Mouse (Mus musculus) limb, embryonic 14.5 days (tissue): ENCODE measurements around the gene Layn. TPM values are rescaled to one million over a fixed set of nuclear protein-coding genes. Genes with fewer than 3 reads are reported as not detected.

Experiments
- ATAC-seq: fragments of 200-750 bp; cut with Nextera tagmentation; 2 replicates; pipeline ENCODE4 v1.8.0; 2017; ENCODE audit warnings: low read depth, moderate number of reproducible peaks, moderate TSS enrichment; ENCODE audit not compliant: low FRiP score
- DNase-seq: peaks from one replicate; pipeline ENCODE4 v3.0.0-alpha.2; 2015; ENCODE audit warnings: low spot score
- H3K27ac ChIP-seq: fragments of 300-500 bp; sonication (generic); replicated peaks from 2 replicates; pipeline ENCODE4 v1.5.1; 2014; ENCODE audit warnings: low read depth, mild to moderate bottlenecking, low read length, moderate library complexity, mixed read lengths
- H3K27me3 ChIP-seq: fragments of 300-500 bp; sonication (generic); 2 replicates; pipeline ENCODE4 v1.6.1; 2014; ENCODE audit warnings: low read length, mixed read lengths; ENCODE audit not compliant: control insufficient read depth, insufficient read depth
- H3K36me3 ChIP-seq: fragments of 300-500 bp; sonication (generic); 2 replicates; pipeline ENCODE4 v1.6.1; 2014; ENCODE audit warnings: mild to moderate bottlenecking, low read length, moderate library complexity, mixed read lengths; ENCODE audit not compliant: control insufficient read depth, insufficient read depth
- H3K4me1 ChIP-seq: fragments of 300-500 bp; sonication (generic); 2 replicates; pipeline ENCODE4 v1.6.1; 2014; ENCODE audit warnings: antibody characterized with exemption, low read length, mixed read lengths; ENCODE audit not compliant: control insufficient read depth, insufficient read depth
- H3K4me2 ChIP-seq: fragments of 300-500 bp; sonication (generic); replicated peaks from 2 replicates; pipeline ENCODE4 v1.6.1; 2014; ENCODE audit warnings: low read depth, mild to moderate bottlenecking, low read length, moderate library complexity; ENCODE audit not compliant: severe bottlenecking
- H3K4me3 ChIP-seq: fragments of 300-500 bp; sonication (generic); replicated peaks from 2 replicates; pipeline ENCODE4 v1.5.1; 2014; ENCODE audit warnings: low read length
- H3K9ac ChIP-seq: fragments of 300-500 bp; sonication (generic); 2 replicates; pipeline ENCODE4 v1.6.1; 2014; ENCODE audit warnings: mild to moderate bottlenecking, low read depth, low read length, moderate library complexity; ENCODE audit not compliant: severe bottlenecking
- H3K9me3 ChIP-seq: fragments of 300-500 bp; sonication (generic); 2 replicates; pipeline ENCODE4 v1.6.1; 2016; ENCODE audit warnings: low read length; ENCODE audit not compliant: control insufficient read depth
- POLR2A ChIP-seq: fragments of 200-500 bp; IDR thresholded peaks from 2 replicates; pipeline ENCODE4 v1.8.0; 2012; ENCODE audit warnings: inconsistent platforms, mild to moderate bottlenecking, moderate library complexity, borderline replicate concordance; ENCODE audit not compliant: insufficient read depth, insufficient read length; ENCODE audit errors: extremely low read depth
- WGBS: fragments of 180-500 bp; shearing (Covaris S2); extraction: QIAGEN DNeasy Blood & Tissue Kit; methylation state at CpG from one replicate; pipeline ENCODE4 v1.1.7; 2014; 5-methylcytosine and 5-hydroxymethylcytosine counted together
- polyA plus RNA-seq, 2 experiments: library from polyadenylated mRNA; depleted of rRNA in 1 of 2; stranded (reverse) in 1 of 2; unstranded in 1 of 2; fragments of >200 nt; fragmentation: Nextera tagmentation in 1 of 2; extraction: Ambion mirVana in 1 of 2; gene quantifications; 2 replicates each; pipeline versions ENCODE4 v1.2.1 to v1.2.3; 2012 to 2014

Layn gene
- polyA plus RNA-seq, 2 experiments, result 6.1 to 9.3 TPM

DNA sequence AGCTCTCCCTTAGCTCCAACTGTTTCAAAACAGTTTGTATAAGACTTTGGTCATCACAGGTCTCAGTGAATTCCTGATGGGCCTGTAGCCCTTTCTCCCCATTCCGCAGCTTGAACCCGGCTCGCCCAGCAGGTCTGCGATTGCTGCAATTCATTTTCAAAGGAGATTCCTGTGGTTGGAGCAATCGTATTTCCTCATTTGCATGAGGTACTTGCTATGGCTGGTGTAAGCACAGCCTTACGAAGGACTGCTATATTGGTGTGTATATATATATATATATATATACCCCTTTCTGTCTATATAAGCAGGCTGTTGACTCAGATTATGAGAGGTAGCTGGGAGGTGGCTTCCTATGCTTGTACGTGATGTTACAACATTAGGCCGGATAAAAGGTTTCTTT is 44.6 kb downstream of the Layn start:
- no peak overlapping the region for H3K9ac ChIP-seq
- no peaks in the 10 kb centered on the region; the same call in 1 of the 2 replicates for H3K4me1 ChIP-seq
- DNase-seq (no peak), ATAC-seq (no peak)
- no peak overlapping the region for H3K27ac ChIP-seq
- no peaks in the 10 kb centered on the region for H3K9me3 ChIP-seq
- no peaks in the 10 kb centered on the region for H3K27me3 ChIP-seq
- WGBS, result 60% methylated on average over 8 of the region's 8 CpGs
- H3K4me2 ChIP-seq, result no peak overlapping the region
- TF ChIP-seq POLR2A, result no peak
- no peak overlapping the region for H3K4me3 ChIP-seq
- H3K36me3 ChIP-seq, result no peaks in the 10 kb centered on the region

DNA sequence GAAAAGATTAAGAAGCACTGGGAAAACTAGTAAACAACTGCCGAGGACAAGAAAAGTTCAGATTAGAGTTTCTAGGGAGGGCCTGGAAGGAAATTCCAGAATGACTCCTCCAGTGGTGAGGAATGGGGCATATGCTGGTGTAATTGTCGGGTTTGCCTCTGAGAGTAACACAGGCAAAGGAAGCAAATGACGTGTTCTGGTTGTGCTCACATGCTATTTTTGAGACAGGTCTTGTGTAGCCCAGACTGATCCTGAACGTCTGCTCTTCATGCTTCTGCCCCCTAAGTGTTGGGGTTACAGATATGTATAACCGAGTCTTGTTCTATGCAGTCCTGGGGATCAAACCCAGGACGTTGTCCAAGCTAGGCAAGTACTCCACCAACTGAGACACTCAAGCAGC is 45.3 kb downstream of the Layn start:
- WGBS, result 56% methylated on average over 6 of the region's 6 CpGs
- Histone ChIP-seq H3K27ac (no peak overlapping the region), H3K4me3 (no peak overlapping the region), H3K4me2 (no peak overlapping the region), H3K27me3 (no peaks in the 10 kb centered on the region), H3K9me3 (no peaks in the 10 kb centered on the region), H3K9ac (no peak overlapping the region), H3K36me3 (no peaks in the 10 kb centered on the region), H3K4me1 (no peaks in the 10 kb centered on the region; the same call in 1 of the 2 replicates)
- TF ChIP-seq POLR2A, result no peak
- no peak for ATAC-seq
- DNase-seq, result no peak

DNA sequence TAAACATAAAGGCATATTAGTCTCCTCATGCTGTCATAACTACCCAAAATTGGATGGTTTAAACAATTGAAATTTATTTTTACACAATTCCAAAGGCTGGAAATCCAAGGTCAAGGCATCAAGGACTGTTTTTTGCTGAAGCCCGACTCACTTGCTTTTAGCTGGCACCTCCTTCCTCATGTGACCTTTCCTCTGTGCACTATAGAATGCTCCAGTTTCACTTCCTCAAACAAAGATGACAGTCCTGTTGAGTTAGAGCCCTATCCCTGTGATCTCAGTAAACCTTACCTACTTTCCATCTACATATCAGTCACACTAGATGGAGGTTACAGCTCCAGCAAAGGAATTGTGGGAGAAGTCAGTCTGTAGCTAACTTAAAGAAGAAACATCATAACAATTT is 46.7 kb downstream of the Layn start:
- no peak overlapping the region for H3K4me2 ChIP-seq
- H3K36me3 ChIP-seq, result no peaks in the 10 kb centered on the region
- no peaks in the 10 kb centered on the region for H3K27me3 ChIP-seq
- no peaks in the 10 kb centered on the region; the same call in 1 of the 2 replicates for H3K4me1 ChIP-seq
- H3K27ac ChIP-seq, result no peak overlapping the region
- H3K9me3 ChIP-seq, result no peaks in the 10 kb centered on the region
- TF ChIP-seq POLR2A, result no peak
- H3K9ac ChIP-seq, result no peak overlapping the region
- WGBS, result 37% methylated on average over 1 of the region's 1 CpGs
- no peak for DNase-seq
- ATAC-seq, result no peak
- H3K4me3 ChIP-seq, result no peak overlapping the region

DNA sequence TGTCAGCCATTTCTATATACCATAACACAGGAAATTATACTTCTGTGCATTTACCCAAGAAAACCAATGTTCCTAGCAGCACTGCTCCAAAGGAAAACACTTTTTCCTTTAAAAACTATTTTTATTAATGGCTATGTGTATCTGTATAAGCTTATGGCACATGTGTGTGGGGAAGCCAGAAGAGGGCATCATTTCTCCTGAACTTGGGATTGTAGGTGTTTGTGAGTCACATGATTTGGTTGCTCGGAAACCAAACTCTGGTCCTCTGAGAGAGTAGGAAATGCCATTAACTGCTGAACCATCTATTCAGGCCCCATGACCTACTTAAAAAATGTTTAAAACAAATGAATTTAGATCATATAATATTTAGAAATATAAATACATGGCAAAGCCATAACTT is 49.9 kb downstream of the Layn start:
- 80% methylated on average over 1 of the region's 1 CpGs for WGBS
- ATAC-seq, result no peak
- H3K4me3 ChIP-seq, result no peak overlapping the region

DNA sequence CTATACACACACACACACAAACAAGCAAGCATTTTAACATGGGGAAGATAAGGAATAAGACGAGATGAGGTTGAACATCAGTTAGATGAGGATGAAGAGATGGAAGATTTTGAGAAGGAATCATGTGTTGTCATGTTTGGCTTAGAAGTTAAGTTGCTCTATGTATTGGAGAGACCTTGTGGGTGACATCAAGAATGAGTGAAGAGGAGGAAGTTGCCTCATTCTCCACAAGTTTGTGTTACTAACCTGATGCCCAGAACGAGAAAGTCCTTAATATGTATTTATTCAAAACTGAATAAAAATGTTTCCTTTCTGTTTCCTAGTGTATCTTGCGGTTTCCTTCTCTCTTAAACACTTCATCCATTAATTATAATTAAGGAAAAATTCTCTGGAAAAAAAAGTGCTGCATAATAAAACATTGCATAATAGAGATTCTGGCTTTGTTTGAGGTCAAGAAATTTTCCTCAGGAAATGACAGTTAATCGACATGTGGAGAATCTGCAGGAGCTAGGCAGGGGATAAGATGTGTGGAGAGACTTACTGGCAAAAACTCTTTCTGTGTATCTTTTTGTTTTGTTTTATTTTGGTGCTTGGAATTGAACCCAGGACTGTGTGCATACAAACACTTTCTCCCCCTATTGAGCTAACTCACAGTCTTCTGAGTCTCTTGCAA is 55.6 kb downstream of the Layn start:
- no peaks in the 10 kb centered on the region for H3K36me3 ChIP-seq
- DNase-seq (no peak), ATAC-seq (no peak)
- H3K27me3 ChIP-seq, result no peaks in the 10 kb centered on the region
- H3K27ac ChIP-seq, result no peak overlapping the region
- WGBS, result 86% methylated on average over 4 of the region's 4 CpGs
- no peaks in the 10 kb centered on the region for H3K4me1 ChIP-seq
- H3K4me3 ChIP-seq, result no peak overlapping the region
- H3K9ac ChIP-seq, result no peak overlapping the region
- H3K9me3 ChIP-seq, result no peaks in the 10 kb centered on the region
- no peak overlapping the region for H3K4me2 ChIP-seq
- no peak for TF ChIP-seq POLR2A

More for the DNA sequence above, 49.9 kb downstream of the Layn start:
- no peak overlapping the region for H3K4me2 ChIP-seq
- no peak for TF ChIP-seq POLR2A
- H3K27me3 ChIP-seq, result no peaks in the 10 kb centered on the region
- H3K36me3 ChIP-seq, result no peaks in the 10 kb centered on the region
- H3K27ac ChIP-seq, result no peak overlapping the region
- no peak overlapping the region for H3K9ac ChIP-seq
- no peak for DNase-seq
- no peaks in the 10 kb centered on the region for H3K9me3 ChIP-seq
- no peaks in the 10 kb centered on the region; the same call in 1 of the 2 replicates for H3K4me1 ChIP-seq

DNA sequence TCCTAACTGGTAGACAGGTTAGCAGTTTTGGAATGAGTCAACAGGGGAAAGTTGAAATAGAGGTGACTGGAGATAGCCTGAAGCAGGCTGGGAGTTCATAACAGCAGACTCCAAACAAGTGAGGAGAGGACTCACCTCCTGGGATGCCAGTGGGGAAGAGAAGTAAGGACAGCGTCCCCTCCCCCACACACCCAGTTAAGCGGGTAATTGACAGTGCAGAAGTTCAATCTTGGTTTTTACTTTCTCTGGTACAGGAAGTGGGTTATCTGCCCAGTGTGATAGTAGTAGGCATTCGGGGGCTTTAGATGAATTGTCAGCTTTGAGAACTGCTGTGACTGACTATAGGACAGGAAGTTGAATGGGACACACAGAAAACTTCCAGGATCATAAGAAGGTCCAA is 56.5 kb downstream of the Layn start:
- Histone ChIP-seq H3K9me3 (no peaks in the 10 kb centered on the region), H3K36me3 (no peaks in the 10 kb centered on the region), H3K4me1 (no peaks in the 10 kb centered on the region), H3K4me3 (no peak overlapping the region), H3K9ac (no peak overlapping the region), H3K27ac (no peak overlapping the region), H3K27me3 (no peaks in the 10 kb centered on the region), H3K4me2 (no peak overlapping the region)
- ATAC-seq (no peak), DNase-seq (no peak)
- TF ChIP-seq POLR2A, result no peak
- 79% methylated on average over 3 of the region's 3 CpGs for WGBS
